23 mouse cellular contexts compared by ENCODE assay signal in genomic region chr13:51404566-51404965, GRCm38 (mm10). TPM values are rescaled to one million over a fixed set of nuclear protein-coding genes. Genes with fewer than 3 reads are reported as not detected.
DNase-seq lines count a peak whose midpoint lies in the region; TF ChIP-seq lines count a peak whose summit lies in the region.
"Had no signal": no experiment of that assay in that cellular context is flagged by ENCODE, and none has a peak within 500 bp of the region (broad histone marks: within the 10 kb centered on the region; RNA-seq: fewer than 3 reads in every experiment).

No protein-coding gene starts in this region.

- no peaks in the 10 kb centered on the region for H3K36me3 ChIP-seq in macrophage (ENCODE audit: inconsistent target)
- H3K36me3 ChIP-seq in midbrain, embryonic 10.5 days: no peaks in the 10 kb centered on the region
- H3K36me3 ChIP-seq: hindbrain, embryonic 10.5 days; hindbrain, embryonic 15.5 days; liver, embryonic 12.5 days; midbrain, embryonic 15.5 days; stomach, embryonic 15.5 days had no signal

- H3K9me3 ChIP-seq in midbrain, embryonic 10.5 days (replicated peaks): no peaks in the 10 kb centered on the region
- H3K9me3 ChIP-seq: hindbrain, embryonic 10.5 days; hindbrain, embryonic 15.5 days; liver, embryonic 12.5 days; midbrain, embryonic 15.5 days; stomach, embryonic 15.5 days had no signal

- TF ChIP-seq POLR2A in bone marrow macrophage, adult 2 months (IDR thresholded peaks at IDR 0.05; ENCODE audit: borderline replicate concordance, low read depth, low read length): no peak

- no peak overlapping the region for H3K4me3 ChIP-seq in bone marrow macrophage, adult 2 months (ENCODE audit: insufficient read depth, low read length)
- no peak overlapping the region for H3K4me3 ChIP-seq in macrophage (ENCODE audit: inconsistent target)
- no peak overlapping the region for H3K4me3 ChIP-seq in midbrain, embryonic 10.5 days
- H3K4me3 ChIP-seq: gastrocnemius, adult 2 months; hindbrain, embryonic 10.5 days; hindbrain, embryonic 15.5 days; liver, embryonic 12.5 days; midbrain, embryonic 15.5 days; stomach, embryonic 15.5 days had no signal

- H3K27ac ChIP-seq in bone marrow macrophage, adult 2 months (ENCODE audit: insufficient read depth, low read depth, low read length): peak overlapping the region; percentile 40
- peak overlapping the region; percentile 10 for H3K27ac ChIP-seq in macrophage
- H3K27ac ChIP-seq in midbrain, embryonic 10.5 days (replicated peaks): no peak overlapping the region
- H3K27ac ChIP-seq: gastrocnemius, adult 2 months; hindbrain, embryonic 10.5 days; hindbrain, embryonic 15.5 days; liver, embryonic 12.5 days; midbrain, embryonic 15.5 days; stomach, embryonic 15.5 days had no signal

- H3K27me3 ChIP-seq in midbrain, embryonic 10.5 days (ENCODE audit: low read depth, poor library complexity, severe bottlenecking): peaks cover 32% of the 10 kb centered on the region
- H3K27me3 ChIP-seq: stomach, embryonic 15.5 days had no signal

- TF ChIP-seq CTCF in bone marrow macrophage, adult 2 months (IDR thresholded peaks at IDR 0.05; ENCODE audit: low read depth, low read length): no peak

- WGBS in macrophage (ENCODE audit: missing documents): 13% methylated on average over 4 of the region's 4 CpGs
- WGBS in midbrain, embryonic 10.5 days: 96% methylated on average over 4 of the region's 4 CpGs

- no peaks in the 10 kb centered on the region for H3K79me2 ChIP-seq in macrophage (ENCODE audit: inconsistent target)

- peaks cover 30% of the 10 kb centered on the region for H3K4me1 ChIP-seq in bone marrow macrophage, adult 2 months (ENCODE audit: control insufficient read depth, insufficient read depth, low read length)
- peaks cover 42% of the 10 kb centered on the region for H3K4me1 ChIP-seq in midbrain, embryonic 10.5 days

- DNase-seq in adrenal gland, adult (ENCODE audit: inconsistent age in 2 of 2, low spot score in 1 of 2): peak; percentile 32 to 74
- DNase-seq in adrenal gland, postnatal 25 days: no peak
- peak; percentile 53 for DNase-seq in 3T3-L1 (ENCODE audit: low read depth, low spot score)
- no peak for DNase-seq in midbrain, embryonic 10.5 days (ENCODE audit: low spot score)
- DNase-seq in spleen, postnatal 10 days (ENCODE audit: low spot score in 2 of 2): no peak
- DNase-seq: adrenal gland, postnatal 14 days; cerebellum, adult 2 months; cerebellum, postnatal 25 days; gastrocnemius, adult 2 months; gastrocnemius, postnatal 36 days; heart, adult 18-20 months; heart, postnatal 14 days; kidney, adult 11 months; kidney, postnatal 25 days; liver, postnatal 0 days; right cerebral cortex, postnatal 4 days had no signal

RNA-seq across cellular contexts. Expression of gene S1pr3, which starts 3.9 kb away (rescaled TPM):
- 12.2 and 16.1 TPM in 2 replicates for total RNA-seq in adrenal gland, postnatal 25 days (2021)
- 0.29 TPM in 1 of 2 replicates, not detected in the other for polyA plus RNA-seq in bone marrow macrophage, adult 2 months (2012; ENCODE audit: insufficient read depth, insufficient read length, missing spikeins)
- total RNA-seq in macrophage (2018; cell fraction: chromatin; rRNA removed): 1 to 10 TPM in 1 of 26 experiments, under 1 TPM in 1, not detected in 24; 0.17 to 6.6 TPM
- under 1 TPM in 3 of 26 experiments, not detected in 23; 0.03 to 0.05 (median 0.03) TPM for total RNA-seq in macrophage (2018; cell fraction: cytosol; rRNA removed)
- total RNA-seq in macrophage (2018; cell fraction: nucleus; rRNA removed): under 1 TPM in 2 of 26 experiments, not detected in 24; 0.19 to 0.89 TPM
- polyA plus RNA-seq in macrophage (2018): not detected in 3 replicates
- polyA plus RNA-seq in midbrain, embryonic 10.5 days (2016; fragmentation: Nextera tagmentation; extraction: Ambion mirVana): 47.5 and 53.4 TPM in 2 replicates

Comparison
In these comparisons a context has a peak if more than half of its experiments do, and no peak if none do; other contexts are left out.
1. DNase-seq: peak in adrenal gland, adult (2 of 2) and 3T3-L1 (single experiment); none in adrenal gland, postnatal 25 days (single experiment), midbrain, embryonic 10.5 days (single experiment) and spleen, postnatal 10 days (0 of 2).
2. RNA of gene S1pr3, which starts 3.9 kb away (polyA plus RNA-seq): 47.5 to 53.4 TPM in midbrain, embryonic 10.5 days; 0.29 TPM in bone marrow macrophage, adult 2 months and not detected in macrophage; every median in the first group is over 10 times any median in the second.